Mouse (Mus musculus) limb, embryonic 14.5 days (tissue): ENCODE measurements around the gene Plcl1. TPM values are rescaled to one million over a fixed set of nuclear protein-coding genes. Genes with fewer than 3 reads are reported as not detected.

Experiments
- ATAC-seq: fragments of 200-750 bp; cut with Nextera tagmentation; 2 replicates; pipeline ENCODE4 v1.8.0; 2017; ENCODE audit warnings: low read depth, moderate number of reproducible peaks, moderate TSS enrichment; ENCODE audit not compliant: low FRiP score
- DNase-seq: peaks from one replicate; pipeline ENCODE4 v3.0.0-alpha.2; 2015; ENCODE audit warnings: low spot score
- H3K27ac ChIP-seq: fragments of 300-500 bp; sonication (generic); replicated peaks from 2 replicates; pipeline ENCODE4 v1.5.1; 2014; ENCODE audit warnings: low read depth, mild to moderate bottlenecking, low read length, moderate library complexity, mixed read lengths
- H3K27me3 ChIP-seq: fragments of 300-500 bp; sonication (generic); 2 replicates; pipeline ENCODE4 v1.6.1; 2014; ENCODE audit warnings: low read length, mixed read lengths; ENCODE audit not compliant: control insufficient read depth, insufficient read depth
- H3K36me3 ChIP-seq: fragments of 300-500 bp; sonication (generic); 2 replicates; pipeline ENCODE4 v1.6.1; 2014; ENCODE audit warnings: mild to moderate bottlenecking, low read length, moderate library complexity, mixed read lengths; ENCODE audit not compliant: control insufficient read depth, insufficient read depth
- H3K4me1 ChIP-seq: fragments of 300-500 bp; sonication (generic); 2 replicates; pipeline ENCODE4 v1.6.1; 2014; ENCODE audit warnings: antibody characterized with exemption, low read length, mixed read lengths; ENCODE audit not compliant: control insufficient read depth, insufficient read depth
- H3K4me2 ChIP-seq: fragments of 300-500 bp; sonication (generic); replicated peaks from 2 replicates; pipeline ENCODE4 v1.6.1; 2014; ENCODE audit warnings: low read depth, mild to moderate bottlenecking, low read length, moderate library complexity; ENCODE audit not compliant: severe bottlenecking
- H3K4me3 ChIP-seq: fragments of 300-500 bp; sonication (generic); replicated peaks from 2 replicates; pipeline ENCODE4 v1.5.1; 2014; ENCODE audit warnings: low read length
- H3K9ac ChIP-seq: fragments of 300-500 bp; sonication (generic); 2 replicates; pipeline ENCODE4 v1.6.1; 2014; ENCODE audit warnings: mild to moderate bottlenecking, low read depth, low read length, moderate library complexity; ENCODE audit not compliant: severe bottlenecking
- H3K9me3 ChIP-seq: fragments of 300-500 bp; sonication (generic); 2 replicates; pipeline ENCODE4 v1.6.1; 2016; ENCODE audit warnings: low read length; ENCODE audit not compliant: control insufficient read depth
- POLR2A ChIP-seq: fragments of 200-500 bp; IDR thresholded peaks from 2 replicates; pipeline ENCODE4 v1.8.0; 2012; ENCODE audit warnings: inconsistent platforms, mild to moderate bottlenecking, moderate library complexity, borderline replicate concordance; ENCODE audit not compliant: insufficient read depth, insufficient read length; ENCODE audit errors: extremely low read depth
- WGBS: fragments of 180-500 bp; shearing (Covaris S2); extraction: QIAGEN DNeasy Blood & Tissue Kit; methylation state at CpG from one replicate; pipeline ENCODE4 v1.1.7; 2014; 5-methylcytosine and 5-hydroxymethylcytosine counted together
- polyA plus RNA-seq, 2 experiments: library from polyadenylated mRNA; depleted of rRNA in 1 of 2; stranded (reverse) in 1 of 2; unstranded in 1 of 2; fragments of >200 nt; fragmentation: Nextera tagmentation in 1 of 2; extraction: Ambion mirVana in 1 of 2; gene quantifications; 2 replicates each; pipeline versions ENCODE4 v1.2.1 to v1.2.3; 2012 to 2014

Plcl1 gene
- polyA plus RNA-seq, 2 experiments = 1.8 to 2.3 TPM

DNA sequence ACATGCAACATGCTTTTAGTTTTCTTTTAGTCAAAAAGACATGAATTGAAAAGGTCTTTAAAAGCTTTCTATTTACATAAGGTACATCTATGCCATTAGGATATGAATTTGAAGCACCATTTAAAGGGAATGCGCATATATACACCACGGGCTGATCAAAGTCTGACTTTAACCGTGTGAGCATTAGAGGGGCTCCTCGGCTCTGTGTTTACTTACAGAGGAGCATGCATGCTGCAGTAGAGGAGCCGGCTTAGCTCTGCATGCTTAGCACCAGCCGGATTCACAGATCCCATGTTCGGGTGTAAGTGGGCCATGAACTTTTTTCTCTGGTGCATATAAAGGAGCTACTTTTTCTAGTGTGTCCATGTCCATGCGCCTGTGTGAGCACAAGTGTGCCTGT is 31.4 kb downstream of the Plcl1 start:
- H3K9me3 ChIP-seq = no peaks in the 10 kb centered on the region
- ATAC-seq = no peak
- no peak for TF ChIP-seq POLR2A
- no peaks in the 10 kb centered on the region for H3K36me3 ChIP-seq
- H3K4me2 ChIP-seq = no peak overlapping the region
- 76% methylated on average over 8 of the region's 8 CpGs for WGBS
- no peak overlapping the region for H3K9ac ChIP-seq
- H3K27me3 ChIP-seq = no peaks in the 10 kb centered on the region
- H3K4me1 ChIP-seq = peaks cover 6% of the 10 kb centered on the region; the same call in 1 of the 2 replicates
- DNase-seq = no peak
- no peak overlapping the region for H3K27ac ChIP-seq
- H3K4me3 ChIP-seq = no peak overlapping the region

- TF ChIP-seq POLR2A = no peak
- no peaks in the 10 kb centered on the region for H3K36me3 ChIP-seq
- H3K9me3 ChIP-seq = no peaks in the 10 kb centered on the region
- WGBS = 80% methylated on average over 4 of the region's 4 CpGs
- ATAC-seq = no peak
- peaks cover 6% of the 10 kb centered on the region; the same call in 1 of the 2 replicates for H3K4me1 ChIP-seq
- no peaks in the 10 kb centered on the region for H3K27me3 ChIP-seq
- no peak overlapping the region for H3K4me2 ChIP-seq
- H3K4me3 ChIP-seq = no peak overlapping the region
- H3K9ac ChIP-seq = no peak overlapping the region
- no peak overlapping the region for H3K27ac ChIP-seq
- DNase-seq = no peak
These were observed 32.9 kb downstream of the Plcl1 start for GRCm38 (mm10) chr1:55438617-55439016.

- Histone ChIP-seq H3K9ac (no peak overlapping the region), H3K4me3 (no peak overlapping the region), H3K27ac (no peak overlapping the region), H3K36me3 (no peaks in the 10 kb centered on the region), H3K9me3 (no peaks in the 10 kb centered on the region), H3K27me3 (no peaks in the 10 kb centered on the region), H3K4me1 (no peaks in the 10 kb centered on the region), H3K4me2 (no peak overlapping the region)
- no peak for ATAC-seq
- TF ChIP-seq POLR2A = no peak
- no peak for DNase-seq
- WGBS = 85% methylated on average over 6 of the region's 6 CpGs
These were observed 39.4 kb downstream of the Plcl1 start for GRCm38 (mm10) chr1:55445043-55445688.

DNA sequence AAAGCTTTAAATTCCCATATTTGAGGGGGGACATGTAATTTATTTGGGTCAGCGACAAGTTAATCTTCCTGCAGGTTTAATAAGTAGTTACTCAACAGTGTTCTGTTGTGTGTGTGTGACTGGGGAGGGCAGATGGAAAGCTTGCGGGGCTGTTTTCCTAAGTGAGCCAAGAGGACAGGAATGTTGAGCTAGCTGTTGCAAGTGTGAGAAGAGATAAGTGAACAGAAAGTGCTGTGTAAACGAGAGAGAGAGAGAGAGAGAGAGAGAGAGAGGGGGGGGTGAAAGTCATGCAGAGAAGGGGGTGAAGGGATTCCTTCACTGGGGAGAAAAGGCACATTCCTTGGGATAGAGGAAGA is 39.9 kb downstream of the Plcl1 start:
- H3K4me3 ChIP-seq = no peak overlapping the region
- H3K4me1 ChIP-seq = no peaks in the 10 kb centered on the region
- H3K9ac ChIP-seq = no peak overlapping the region
- no peak overlapping the region for H3K27ac ChIP-seq
- no peaks in the 10 kb centered on the region for H3K9me3 ChIP-seq
- no peak for ATAC-seq
- no peak for TF ChIP-seq POLR2A
- no peak for DNase-seq
- no peaks in the 10 kb centered on the region for H3K36me3 ChIP-seq
- no peaks in the 10 kb centered on the region for H3K27me3 ChIP-seq
- 63% methylated on average over 3 of the region's 3 CpGs for WGBS
- no peak overlapping the region for H3K4me2 ChIP-seq

- H3K36me3 ChIP-seq = no peaks in the 10 kb centered on the region
- ATAC-seq = no peak
- H3K4me3 ChIP-seq = no peak overlapping the region
- no peak for TF ChIP-seq POLR2A
- H3K4me2 ChIP-seq = no peak overlapping the region
- no peaks in the 10 kb centered on the region for H3K4me1 ChIP-seq
- H3K9ac ChIP-seq = no peak overlapping the region
- 90% methylated on average over 5 of the region's 5 CpGs for WGBS
- no peak overlapping the region for H3K27ac ChIP-seq
- no peaks in the 10 kb centered on the region for H3K27me3 ChIP-seq
- DNase-seq = no peak
- H3K9me3 ChIP-seq = no peaks in the 10 kb centered on the region
These were observed 40.6 kb downstream of the Plcl1 start for GRCm38 (mm10) chr1:55446273-55446672.
